Mouse (Mus musculus) E14TG2a.4 (cell line): Measurements from ENCODE around the gene Eif3b.

Experiments used
- CTCF ChIP-seq: conservative IDR thresholded peaks from 2 replicates; pipeline ENCODE4 v1.5.1; 2014; ENCODE audit warnings: low read length
- NANOG ChIP-seq: IDR thresholded peaks from 2 replicates; pipeline ENCODE4 v1.6.1; 2014; ENCODE audit warnings: borderline replicate concordance, low read length, mixed read lengths

DNA sequence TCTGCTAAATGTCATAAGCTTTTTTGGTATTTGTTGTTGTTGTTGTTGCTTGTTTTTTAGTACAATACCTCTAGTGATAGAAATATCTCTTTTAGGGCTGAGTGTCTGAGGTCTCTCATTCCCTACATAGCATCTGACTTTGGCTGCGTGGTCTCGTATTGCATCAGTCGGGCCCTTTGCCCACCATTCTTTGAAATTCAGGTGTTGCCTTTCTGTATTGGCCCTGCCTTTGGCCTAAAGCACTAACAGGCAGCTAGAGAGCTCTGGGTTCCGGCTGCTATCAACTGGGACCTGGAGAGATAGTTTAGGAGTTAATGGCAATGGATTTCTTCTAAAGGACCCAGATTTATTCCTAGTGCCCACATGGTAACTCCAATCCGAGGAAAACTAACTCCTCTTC, 27.1 kb upstream of the Eif3b start:
- no peak for TF ChIP-seq CTCF
- TF ChIP-seq NANOG: no peak
